Mouse (Mus musculus) large intestine, adult 2 months (tissue): ENCODE results near the gene Tbc1d19. TPM values are rescaled to one million over a fixed set of nuclear protein-coding genes. Genes with fewer than 3 reads are reported as not detected.

ENCODE experiments used
- DNase-seq: peaks from one replicate; pipeline ENCODE4 v3.0.0-alpha.2; 2012; ENCODE audit warnings: low read depth, low spot score
- WGBS: fragments of 180-500 bp; shearing (Covaris S2); methylation state at CpG from one replicate; pipeline ENCODE4 v1.1.7; 2018; 5-methylcytosine and 5-hydroxymethylcytosine counted together
- polyA plus RNA-seq: library from polyadenylated mRNA; depleted of rRNA; stranded (reverse); fragments of >200 nt; gene quantifications from 2 replicates; pipeline ENCODE4 v1.2.3, GENCODE M21; 2012

Gene Tbc1d19
- polyA plus RNA-seq, 1 experiment, result 1.4 TPM

DNA sequence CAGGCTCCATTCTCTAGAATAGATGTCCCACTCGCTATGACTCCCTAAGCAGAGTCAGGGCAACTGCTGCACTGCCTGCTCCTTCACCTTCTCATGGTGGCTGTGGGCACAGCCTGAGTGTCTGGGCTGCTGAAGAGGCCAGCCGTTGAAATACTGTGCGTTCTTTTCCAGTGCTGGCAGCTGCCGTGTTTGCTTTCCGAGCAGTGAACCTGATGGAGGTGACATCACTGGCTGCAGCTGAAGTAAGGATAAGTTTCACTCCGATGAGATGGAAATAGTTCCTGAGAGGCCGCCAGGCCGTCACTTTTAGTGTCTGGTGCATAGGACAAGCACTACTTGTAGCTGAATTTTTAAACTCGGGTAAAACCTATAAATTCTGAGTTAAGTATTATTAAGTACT lies 92.0 kb downstream of the Tbc1d19 start:
- no peak for DNase-seq
- WGBS, result 67% methylated on average over 9 of the region's 9 CpGs

DNA sequence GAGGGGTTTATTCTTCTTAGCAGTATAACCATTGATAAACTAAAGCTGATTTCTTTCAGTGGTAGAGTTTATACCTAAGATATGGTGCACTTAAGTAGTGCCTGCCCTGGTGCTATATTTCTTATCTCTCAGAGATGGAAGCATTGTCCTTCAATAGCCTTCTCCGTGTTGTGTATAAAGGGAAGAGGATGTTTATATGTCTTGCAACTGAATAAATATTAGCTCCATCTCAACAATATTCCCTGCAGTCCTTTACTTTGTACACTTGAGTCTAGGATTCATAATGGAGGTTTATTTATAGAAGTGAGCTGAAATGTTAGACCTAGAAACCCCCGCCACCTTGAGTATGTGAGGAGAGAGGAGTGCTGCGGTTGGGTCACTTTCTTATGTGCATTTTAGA lies 93.4 kb downstream of the Tbc1d19 start:
- no peak for DNase-seq
- 46% methylated on average over 3 of the region's 3 CpGs for WGBS

GRCm38 (mm10) chr5:53909201-53909600 lies 99.8 kb downstream of the Tbc1d19 start:
- no peak for DNase-seq
- 95% methylated on average over 3 of the region's 3 CpGs for WGBS

DNA sequence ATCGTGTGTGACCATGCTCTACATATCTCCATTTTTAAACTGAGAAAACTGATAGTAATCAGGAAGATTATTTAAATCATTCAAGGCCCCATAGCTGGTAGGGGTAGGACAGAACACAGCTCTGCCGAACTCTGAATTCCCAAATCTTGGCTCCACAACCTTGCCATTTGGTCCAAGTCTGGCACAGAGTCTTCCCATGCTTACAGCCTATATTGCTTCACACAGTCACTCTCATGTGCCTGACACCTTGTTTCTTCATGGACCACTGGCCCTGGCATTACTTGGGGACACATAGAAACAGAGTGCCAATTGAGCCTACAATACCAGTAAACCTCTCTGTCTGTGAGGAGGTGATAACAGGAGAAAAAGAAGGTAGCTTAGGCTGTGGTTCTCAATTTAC lies 111.0 kb downstream of the Tbc1d19 start:
- WGBS, result 91% methylated on average over 2 of the region's 2 CpGs
- DNase-seq, result no peak

DNA sequence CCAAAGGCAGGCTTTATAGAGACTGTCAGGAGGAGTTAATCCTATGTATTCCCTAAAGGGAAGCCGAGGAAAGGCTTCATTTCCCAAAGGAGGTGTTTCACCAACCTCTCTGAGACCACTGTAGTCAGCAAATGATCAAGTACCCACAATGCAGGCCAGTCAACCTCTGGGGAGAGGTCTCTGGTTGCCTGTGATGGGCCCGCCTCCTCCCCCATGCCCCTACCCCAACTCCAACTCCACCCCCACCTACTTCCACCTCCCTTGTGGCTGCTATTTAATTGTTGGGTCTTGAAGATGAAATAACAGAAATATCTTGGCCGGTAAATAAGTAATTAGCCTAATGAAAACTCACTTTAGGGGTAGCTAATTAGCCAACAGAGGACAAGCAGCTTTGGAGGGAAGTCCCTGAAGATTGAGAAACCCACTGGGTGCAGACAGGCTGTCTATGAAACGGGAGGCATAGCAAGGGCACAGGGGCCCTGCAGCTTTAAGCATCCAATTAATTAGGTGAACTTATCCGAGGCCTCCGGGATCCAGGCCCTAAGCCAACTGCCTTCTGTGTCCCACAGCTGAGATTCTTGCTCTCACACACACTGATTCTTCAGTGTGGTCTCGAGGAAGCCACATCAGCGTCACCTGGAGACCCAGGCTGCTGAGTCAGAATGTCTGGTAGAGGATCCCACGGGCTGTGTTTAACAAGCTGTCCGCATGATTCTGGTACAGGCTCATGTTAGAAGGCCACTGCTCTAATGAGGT lies 112.9 kb downstream of the Tbc1d19 start:
- DNase-seq, result no peak
- 74% methylated on average over 10 of the region's 10 CpGs for WGBS

- DNase-seq, result no peak
- WGBS, result 55% methylated on average over 4 of the region's 4 CpGs
These were observed 114.6 kb downstream of the Tbc1d19 start for GRCm38 (mm10) chr5:53924005-53924404.

DNA sequence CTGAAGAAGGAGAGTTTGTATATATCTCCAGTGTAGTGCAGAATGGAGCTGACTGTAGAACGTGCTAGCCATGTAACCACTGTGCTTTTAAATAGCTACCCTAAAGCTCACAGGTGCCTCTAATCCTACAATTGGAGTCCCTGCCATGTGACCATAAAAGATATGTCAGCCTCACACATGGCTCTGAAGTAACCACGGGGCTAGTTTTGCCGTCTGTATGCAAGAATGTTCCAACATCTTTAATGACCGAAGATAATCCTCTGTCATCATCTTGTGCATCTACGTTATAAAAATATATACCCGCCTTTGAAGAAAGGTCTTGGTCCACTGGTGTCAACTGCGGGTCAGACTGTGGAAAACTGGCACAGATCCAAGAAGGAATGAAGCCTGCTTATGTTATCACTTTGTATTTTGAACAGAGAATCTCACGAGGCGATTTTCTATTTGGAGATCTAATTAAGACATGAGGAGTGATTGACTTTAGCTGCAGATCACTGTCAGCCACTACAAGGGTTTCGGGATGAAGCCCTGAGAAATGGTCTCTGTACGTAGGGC lies 117.0 kb downstream of the Tbc1d19 start:
- WGBS, result 37% methylated on average over 11 of the region's 11 CpGs
- DNase-seq, result no peak

- WGBS, result 76% methylated on average over 7 of the region's 7 CpGs
These were observed 118.5 kb downstream of the Tbc1d19 start for GRCm38 (mm10) chr5:53927886-53928285.

DNA sequence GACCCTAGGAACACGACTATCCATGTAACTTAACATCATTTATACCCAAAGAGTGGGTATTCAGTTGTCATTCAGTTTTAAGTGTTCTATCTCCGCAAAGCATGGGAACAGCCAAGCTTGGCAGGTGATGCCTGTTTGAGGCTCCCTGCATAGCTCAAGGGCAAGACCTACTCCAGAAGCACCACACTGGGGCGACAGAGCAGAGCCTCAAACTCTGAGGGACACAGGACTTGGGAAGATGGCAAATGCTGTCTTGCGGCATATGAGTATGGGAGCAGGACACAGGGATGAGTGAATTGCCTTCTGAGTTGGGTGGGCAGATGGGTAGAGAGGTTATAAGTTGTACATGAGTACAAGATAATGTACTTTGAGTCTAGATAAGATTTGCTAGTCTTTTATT lies 119.1 kb downstream of the Tbc1d19 start:
- 90% methylated on average over 4 of the region's 4 CpGs for WGBS

More at GRCm38 (mm10) chr5:53927886-53928285, 118.5 kb downstream of the Tbc1d19 start:
- no peak for DNase-seq

GRCm38 (mm10) chr5:53929205-53929614 lies 119.8 kb downstream of the Tbc1d19 start:
- 40% methylated on average over 10 of the region's 10 CpGs for WGBS
- DNase-seq, result no peak

More for the DNA sequence above, 119.1 kb downstream of the Tbc1d19 start:
- DNase-seq, result no peak

- DNase-seq, result no peak
- WGBS, result 87% methylated on average over 6 of the region's 6 CpGs
These were observed 120.4 kb downstream of the Tbc1d19 start for GRCm38 (mm10) chr5:53929814-53930213.

DNA sequence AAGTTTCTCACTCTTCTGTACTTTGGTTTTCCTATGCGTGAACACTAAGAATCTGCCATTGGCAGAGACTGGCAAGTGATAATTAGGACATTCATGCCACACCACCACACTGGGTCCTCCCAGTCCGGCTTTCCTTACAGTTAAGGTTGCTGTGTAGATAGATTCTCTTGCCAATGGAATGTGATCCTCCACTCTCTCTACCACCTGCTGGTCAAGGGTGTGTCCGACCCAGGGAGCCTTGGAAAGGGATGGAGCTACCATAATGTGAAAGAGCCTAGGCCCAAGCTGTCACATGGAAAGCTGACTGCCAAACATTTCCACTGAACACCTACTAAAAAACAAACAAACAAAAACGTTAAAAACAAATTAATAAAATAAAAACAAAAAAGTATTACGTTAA lies 121.6 kb downstream of the Tbc1d19 start:
- WGBS, result 83% methylated on average over 5 of the region's 5 CpGs
- DNase-seq, result no peak

DNA sequence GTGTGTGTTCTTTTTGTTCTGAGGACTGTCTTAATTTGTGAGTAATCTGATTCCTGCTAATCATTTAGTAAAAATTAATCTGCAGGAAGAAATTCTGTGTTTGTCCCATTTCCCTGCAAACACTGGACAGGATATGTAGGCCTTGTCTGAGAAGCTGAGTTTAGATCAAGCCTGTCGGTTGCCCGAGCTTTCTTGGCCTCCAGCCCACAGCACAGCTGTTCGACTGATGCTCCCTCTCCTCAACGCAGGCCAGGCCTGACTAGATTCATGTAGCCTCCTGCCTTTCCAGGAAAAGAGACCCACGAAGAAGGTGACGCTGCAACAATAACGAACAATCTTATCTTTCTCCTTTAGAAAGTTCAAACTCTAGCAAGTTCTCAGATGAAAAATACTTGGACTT lies 124.2 kb downstream of the Tbc1d19 start:
- no peak for DNase-seq

DNA sequence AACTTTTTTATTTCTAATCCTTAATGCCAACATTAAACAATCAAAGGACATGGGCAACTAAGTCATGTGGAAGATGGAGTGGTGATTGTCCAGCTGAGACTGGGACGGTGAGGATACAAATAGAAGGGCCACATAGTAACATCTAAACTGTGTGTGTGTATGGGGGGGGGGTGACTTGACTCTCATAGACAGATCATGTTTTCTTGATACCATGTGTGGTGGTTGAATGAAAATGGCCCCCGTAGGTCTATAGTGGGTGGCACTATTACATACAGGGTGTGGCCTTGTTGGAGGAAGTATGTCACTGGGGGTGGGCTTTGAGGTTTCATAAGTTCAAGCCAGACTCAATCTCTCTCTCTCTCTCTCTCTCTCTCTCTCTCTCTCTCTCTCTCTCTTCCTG lies 124.6 kb downstream of the Tbc1d19 start:
- WGBS, result 84% methylated on average over 2 of the region's 2 CpGs
- DNase-seq, result no peak

More for the DNA sequence above, 124.2 kb downstream of the Tbc1d19 start:
- WGBS, result 55% methylated on average over 7 of the region's 7 CpGs

- 88% methylated on average over 1 of the region's 1 CpGs for WGBS
- DNase-seq, result no peak
These were observed 125.4 kb downstream of the Tbc1d19 start for GRCm38 (mm10) chr5:53934826-53935225.

DNA sequence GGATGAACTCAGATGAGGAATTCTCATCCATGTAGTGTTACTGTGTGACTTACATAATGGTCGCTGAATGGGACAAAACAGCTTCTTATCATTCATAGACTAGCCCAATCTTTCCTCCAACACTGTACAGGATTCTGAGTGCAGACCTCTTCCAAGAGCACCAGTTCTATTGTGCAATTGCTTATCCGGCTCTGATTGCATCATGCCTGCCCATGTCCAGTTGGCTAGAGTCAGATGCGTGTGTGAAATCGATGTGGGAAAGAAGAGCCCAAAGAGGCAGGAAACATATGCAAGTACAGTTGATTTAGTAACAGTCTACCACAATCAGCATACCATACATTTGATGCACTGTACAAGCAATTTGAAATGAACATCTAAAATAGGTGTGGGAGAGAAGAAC lies 127.8 kb downstream of the Tbc1d19 start:
- WGBS, result 72% methylated on average over 4 of the region's 4 CpGs
- no peak for DNase-seq

- 89% methylated on average over 7 of the region's 7 CpGs for WGBS
- no peak for DNase-seq
These were observed 129.6 kb downstream of the Tbc1d19 start for GRCm38 (mm10) chr5:53939026-53939425.

GRCm38 (mm10) chr5:53941322-53942024 lies 132.1 kb downstream of the Tbc1d19 start:
- WGBS, result 58% methylated on average over 11 of the region's 11 CpGs
- DNase-seq, result no peak

DNA sequence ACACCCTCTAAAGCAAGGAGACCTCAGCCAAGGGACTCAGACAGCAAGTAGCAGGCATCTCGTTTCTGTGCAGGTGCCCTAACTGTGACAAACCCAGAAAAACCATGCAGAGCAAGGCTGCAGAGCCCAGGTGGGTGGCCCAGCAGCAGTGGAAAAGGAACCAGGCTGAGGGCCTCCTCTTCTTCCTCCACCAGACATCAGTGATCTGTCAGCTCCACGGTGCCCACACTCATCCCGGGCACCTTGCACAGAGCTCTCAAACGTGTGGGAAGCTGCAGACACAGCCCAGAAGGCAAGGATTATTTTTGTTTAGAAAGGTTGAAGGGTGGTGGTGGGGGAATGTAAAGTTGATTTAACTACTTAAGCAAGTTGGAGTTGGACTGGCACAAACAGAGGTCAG lies 132.9 kb downstream of the Tbc1d19 start:
- DNase-seq, result no peak
- 73% methylated on average over 4 of the region's 4 CpGs for WGBS

DNA sequence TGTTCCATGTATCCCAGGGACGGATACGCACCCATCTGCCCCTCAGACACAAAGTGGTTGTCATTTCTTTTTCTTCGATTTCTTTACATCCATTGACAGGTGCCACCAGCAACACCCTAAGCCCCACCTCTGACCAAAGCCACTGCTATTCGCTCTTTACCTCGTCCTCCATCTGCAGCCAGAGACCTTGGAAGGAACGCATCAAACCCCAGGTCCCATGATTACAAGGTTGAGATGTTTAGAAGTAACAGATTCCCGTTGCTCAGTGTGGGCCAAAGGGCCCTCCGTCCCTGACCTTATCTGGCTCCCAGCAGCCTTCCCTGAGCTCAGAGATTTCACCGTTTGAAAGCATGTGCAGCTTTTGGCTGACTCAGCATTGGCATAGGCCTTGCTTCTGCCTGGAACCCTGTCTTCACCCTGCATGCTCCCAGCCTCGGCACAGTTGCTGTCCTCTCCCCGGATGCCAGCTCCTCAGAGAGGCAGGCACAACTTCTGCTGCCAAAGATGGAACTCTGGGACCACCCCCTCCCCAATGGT lies 134.0 kb downstream of the Tbc1d19 start:
- WGBS, result 77% methylated on average over 11 of the region's 11 CpGs
- DNase-seq, result no peak

GRCm38 (mm10) chr5:53946747-53947146 lies 137.3 kb downstream of the Tbc1d19 start:
- 90% methylated on average over 8 of the region's 8 CpGs for WGBS
- DNase-seq, result no peak
